Mouse (Mus musculus) midbrain, embryonic 16.5 days (tissue): ENCODE data around the gene C130074G19Rik. TPM values are rescaled to one million over a fixed set of nuclear protein-coding genes. Genes with fewer than 3 reads are reported as not detected.

ENCODE experiments used
- ATAC-seq: fragments of 200-750 bp; cut with Nextera tagmentation; 2 replicates; pipeline ENCODE4 v1.8.0; 2017; ENCODE audit warnings: moderate TSS enrichment
- H3K27ac ChIP-seq: fragments of 300-500 bp; sonication (generic); 2 replicates; pipeline ENCODE4 v1.5.1; 2014; ENCODE audit warnings: mild to moderate bottlenecking, low read length, mixed read lengths
- H3K27me3 ChIP-seq: fragments of 300-500 bp; sonication (generic); 2 replicates; pipeline ENCODE4 v1.6.1; 2014; ENCODE audit warnings: low read depth, low read length, mixed read lengths; ENCODE audit not compliant: control insufficient read depth, insufficient read depth
- H3K36me3 ChIP-seq: fragments of 300-500 bp; sonication (generic); 2 replicates; pipeline ENCODE4 v1.6.1; 2014; ENCODE audit warnings: mild to moderate bottlenecking, low read length, moderate library complexity, mixed read lengths; ENCODE audit not compliant: control insufficient read depth, insufficient read depth
- H3K4me1 ChIP-seq: fragments of 300-500 bp; sonication (generic); 2 replicates; pipeline ENCODE4 v1.6.1; 2014; ENCODE audit warnings: mild to moderate bottlenecking, low read length, mixed read lengths; ENCODE audit not compliant: control insufficient read depth, insufficient read depth
- H3K4me2 ChIP-seq: fragments of 300-500 bp; sonication (generic); 2 replicates; pipeline ENCODE4 v1.6.1; 2014; ENCODE audit warnings: mild to moderate bottlenecking, low read length, mixed read lengths
- H3K4me3 ChIP-seq: fragments of 300-500 bp; sonication (generic); 2 replicates; pipeline ENCODE4 v1.5.1; 2014; ENCODE audit warnings: low read depth, mild to moderate bottlenecking, low read length, moderate library complexity, mixed read lengths
- H3K9ac ChIP-seq: fragments of 300-500 bp; sonication (generic); 2 replicates; pipeline ENCODE4 v1.6.1; 2014; ENCODE audit warnings: low read depth, low read length, mixed read lengths
- H3K9me3 ChIP-seq: fragments of 300-500 bp; sonication (generic); replicated peaks from 2 replicates; pipeline ENCODE4 v1.6.1; 2014; ENCODE audit warnings: mild to moderate bottlenecking, low read length, mixed read lengths; ENCODE audit not compliant: control insufficient read depth, poor library complexity, severe bottlenecking
- WGBS: fragments of 180-500 bp; shearing (Covaris S2); extraction: QIAGEN DNeasy Blood & Tissue Kit; methylation state at CpG from one replicate; pipeline ENCODE4 v1.1.7; 2014; 5-methylcytosine and 5-hydroxymethylcytosine counted together
- polyA plus RNA-seq: library from polyadenylated mRNA; unstranded; fragments of >200 nt; fragmentation: Nextera tagmentation; extraction: Ambion mirVana; gene quantifications from 2 replicates; pipeline ENCODE4 v1.2.1, GENCODE M21; 2015

C130074G19Rik gene
- polyA plus RNA-seq, 1 experiment from 2014 or later: 0.83 TPM

DNA sequence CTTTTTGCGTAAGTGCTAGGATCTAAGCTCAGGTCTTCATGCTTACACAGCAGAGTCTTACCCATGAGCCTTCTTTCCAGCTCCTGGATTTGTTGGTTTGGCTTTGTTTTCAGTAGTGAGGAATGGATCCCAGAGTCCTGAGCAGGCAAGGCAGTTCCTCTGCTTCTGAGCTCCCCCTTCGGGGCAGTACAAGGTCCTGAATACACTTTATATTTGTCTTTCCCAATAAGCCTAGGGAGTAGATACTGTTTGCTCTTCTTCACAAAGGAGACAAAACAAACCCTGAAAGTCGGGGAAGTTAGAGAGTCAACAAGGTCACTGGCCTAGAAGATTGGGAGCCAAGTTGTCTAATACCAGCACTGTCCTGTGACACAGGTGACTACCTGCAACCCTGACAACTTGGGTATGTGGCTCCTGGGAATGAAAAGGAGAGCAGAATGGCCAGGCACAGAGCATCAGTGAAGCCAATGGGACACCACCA is 15.3 kb downstream of the C130074G19Rik start:
- Histone ChIP-seq H3K27ac (no peak overlapping the region), H3K4me1 (no peaks in the 10 kb centered on the region), H3K36me3 (no peaks in the 10 kb centered on the region), H3K27me3 (no peaks in the 10 kb centered on the region), H3K4me3 (no peak overlapping the region), H3K9ac (no peak overlapping the region), H3K9me3 (no peaks in the 10 kb centered on the region), H3K4me2 (no peak overlapping the region)
- WGBS: 71% methylated on average over 3 of the region's 3 CpGs
- ATAC-seq: no peak

DNA sequence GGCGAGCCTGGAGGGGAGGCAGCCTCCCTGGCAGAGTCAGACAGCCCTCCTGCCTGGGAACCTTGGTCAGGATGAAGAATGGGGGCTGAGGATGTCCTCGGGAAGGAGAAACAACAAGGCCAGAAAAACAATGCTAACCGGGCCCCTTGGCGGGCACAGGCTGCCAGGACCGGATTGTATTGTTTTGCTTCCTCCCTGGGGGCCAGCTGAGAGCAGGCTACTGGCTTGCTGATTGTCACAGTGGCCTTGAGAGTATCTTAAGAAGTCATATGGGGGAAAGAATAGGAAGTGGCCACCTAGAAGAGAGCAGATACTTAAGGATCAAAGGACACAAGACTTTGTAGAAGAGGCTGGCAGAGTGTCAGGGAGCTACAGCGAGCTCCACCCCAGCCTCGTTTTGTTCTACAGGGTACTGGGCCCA is 18.6 kb downstream of the C130074G19Rik start:
- no peak for ATAC-seq
- Histone ChIP-seq H3K4me2 (no peak overlapping the region), H3K36me3 (no peaks in the 10 kb centered on the region), H3K4me3 (no peak overlapping the region), H3K27ac (no peak overlapping the region), H3K27me3 (no peaks in the 10 kb centered on the region), H3K9ac (no peak overlapping the region), H3K4me1 (no peaks in the 10 kb centered on the region), H3K9me3 (no peaks in the 10 kb centered on the region)
- 23% methylated on average over 7 of the region's 7 CpGs for WGBS

DNA sequence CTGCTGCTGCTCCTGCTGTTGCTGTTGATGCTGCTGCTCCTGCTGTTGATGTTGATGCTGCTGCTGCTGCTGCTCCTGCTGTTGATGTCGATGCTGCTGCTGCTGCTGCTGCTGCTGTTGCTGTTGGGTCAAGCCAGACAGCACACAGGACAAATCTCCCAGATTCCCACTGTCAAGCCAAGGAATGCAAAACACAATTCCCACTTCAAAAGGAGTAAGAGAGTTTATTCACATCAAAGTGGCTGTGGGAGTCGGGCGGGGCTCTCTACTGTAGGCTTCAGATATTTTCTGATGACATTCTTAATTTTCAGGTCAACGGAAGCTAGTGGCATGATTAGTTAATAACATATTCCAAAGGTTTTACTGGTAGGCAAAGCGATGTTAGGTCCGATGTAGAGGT is 20.4 kb downstream of the C130074G19Rik start:
- no peak for ATAC-seq
- 84% methylated on average over 6 of the region's 6 CpGs for WGBS
- no peak overlapping the region for H3K9ac ChIP-seq
- H3K27me3 ChIP-seq: no peaks in the 10 kb centered on the region
- no peak overlapping the region for H3K4me2 ChIP-seq
- no peak overlapping the region for H3K4me3 ChIP-seq
- no peaks in the 10 kb centered on the region for H3K36me3 ChIP-seq
- no peak overlapping the region for H3K27ac ChIP-seq
- no peaks in the 10 kb centered on the region for H3K4me1 ChIP-seq
- no peaks in the 10 kb centered on the region for H3K9me3 ChIP-seq

DNA sequence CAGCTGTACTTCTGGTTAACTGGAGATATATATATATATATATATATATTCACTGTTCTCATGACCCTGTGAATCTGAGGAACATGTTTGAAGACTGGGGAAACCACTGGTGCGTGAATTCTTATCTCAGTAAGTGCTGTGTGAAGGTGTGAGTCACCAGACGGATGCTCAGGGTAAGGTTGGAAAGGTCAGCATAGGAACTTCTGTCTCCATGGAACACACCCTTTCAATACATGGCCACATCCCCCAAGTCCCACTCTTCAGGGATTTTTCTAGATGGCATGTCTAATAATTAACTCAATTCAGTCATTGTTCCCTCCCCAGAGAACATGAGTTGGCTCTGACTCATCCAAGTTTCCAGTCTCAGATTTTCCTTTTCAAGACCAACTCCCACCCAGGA is 21.5 kb downstream of the C130074G19Rik start:
- H3K27me3 ChIP-seq: no peaks in the 10 kb centered on the region
- no peak overlapping the region for H3K4me2 ChIP-seq
- no peaks in the 10 kb centered on the region for H3K9me3 ChIP-seq
- no peak overlapping the region for H3K27ac ChIP-seq
- no peaks in the 10 kb centered on the region for H3K36me3 ChIP-seq
- no peak overlapping the region for H3K4me3 ChIP-seq
- no peaks in the 10 kb centered on the region for H3K4me1 ChIP-seq
- no peak overlapping the region for H3K9ac ChIP-seq
- WGBS: 81% methylated on average over 2 of the region's 2 CpGs
- ATAC-seq: no peak

DNA sequence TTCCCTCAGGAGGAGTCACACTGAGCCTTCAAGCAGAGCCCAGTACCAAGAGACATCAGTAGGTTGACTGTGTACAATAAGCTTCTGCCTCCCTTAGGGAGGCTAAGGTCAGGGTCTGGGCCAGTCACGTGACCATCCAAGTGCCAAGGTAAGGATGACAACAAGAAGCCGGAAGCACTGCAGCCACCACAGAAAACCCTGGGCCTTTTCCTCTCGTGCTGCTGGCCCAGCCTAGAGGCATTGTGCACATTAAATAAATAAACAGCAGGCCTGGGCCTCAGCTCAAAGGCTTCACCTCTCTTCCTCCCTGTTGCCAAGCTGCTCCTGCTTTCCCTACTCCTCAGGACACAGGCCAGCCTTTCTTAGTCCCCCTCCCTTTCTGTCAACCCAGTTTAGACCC is 22.7 kb downstream of the C130074G19Rik start:
- H3K4me3 ChIP-seq: no peak overlapping the region
- no peak overlapping the region for H3K27ac ChIP-seq
- no peak overlapping the region for H3K9ac ChIP-seq
- ATAC-seq: no peak
- no peaks in the 10 kb centered on the region for H3K9me3 ChIP-seq
- H3K4me2 ChIP-seq: no peak overlapping the region
- no peaks in the 10 kb centered on the region for H3K27me3 ChIP-seq
- no peaks in the 10 kb centered on the region for H3K36me3 ChIP-seq
- H3K4me1 ChIP-seq: no peaks in the 10 kb centered on the region
- WGBS: 65% methylated on average over 3 of the region's 3 CpGs

DNA sequence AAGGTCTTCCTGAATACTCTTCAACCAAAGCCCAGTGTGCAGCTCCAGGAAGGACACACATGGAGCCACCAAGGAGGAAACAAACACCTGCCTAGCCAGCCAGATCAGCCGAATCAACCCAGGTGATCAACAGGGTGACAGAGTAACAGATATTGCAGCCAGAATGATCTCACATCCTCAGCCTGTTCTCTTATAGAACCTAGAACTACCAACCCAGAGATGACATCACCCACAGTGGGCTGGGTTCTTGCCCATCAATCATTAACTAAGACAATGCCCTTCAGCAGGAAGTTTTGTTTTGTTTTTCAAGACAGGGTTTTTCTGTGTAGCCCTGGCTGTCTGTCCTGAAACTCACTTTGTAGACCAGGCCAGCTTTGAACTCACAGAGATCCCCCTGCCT is 24.8 kb downstream of the C130074G19Rik start:
- no peak overlapping the region for H3K4me3 ChIP-seq
- no peak overlapping the region for H3K9ac ChIP-seq
- ATAC-seq: no peak
- 83% methylated on average over 1 of the region's 1 CpGs for WGBS
- H3K9me3 ChIP-seq: no peaks in the 10 kb centered on the region
- no peak overlapping the region for H3K27ac ChIP-seq
- H3K36me3 ChIP-seq: no peaks in the 10 kb centered on the region
- no peaks in the 10 kb centered on the region for H3K4me1 ChIP-seq
- H3K4me2 ChIP-seq: no peak overlapping the region
- H3K27me3 ChIP-seq: no peaks in the 10 kb centered on the region

DNA sequence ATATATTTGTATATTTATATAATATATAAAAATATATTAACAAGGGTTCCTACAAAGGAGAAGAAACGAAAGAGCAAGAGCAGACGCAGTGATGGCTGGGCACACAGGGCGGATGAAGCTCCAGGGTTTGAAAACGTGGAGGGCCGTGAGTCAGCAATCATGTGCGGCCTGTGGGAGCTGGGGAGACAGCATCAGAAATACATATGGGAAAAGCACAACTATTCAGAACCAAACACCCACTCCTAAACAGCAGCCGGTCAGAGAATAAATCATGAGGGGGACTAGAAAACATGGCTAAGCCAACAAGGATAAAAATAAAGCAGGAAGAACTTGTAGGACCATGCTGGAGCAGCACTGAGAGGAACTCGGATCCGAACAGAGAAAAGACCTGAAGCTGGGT is 25.8 kb downstream of the C130074G19Rik start:
- H3K9me3 ChIP-seq: no peaks in the 10 kb centered on the region
- no peak overlapping the region for H3K9ac ChIP-seq
- no peaks in the 10 kb centered on the region for H3K36me3 ChIP-seq
- ATAC-seq: no peak
- no peak overlapping the region for H3K27ac ChIP-seq
- H3K4me3 ChIP-seq: no peak overlapping the region
- H3K27me3 ChIP-seq: no peaks in the 10 kb centered on the region
- H3K4me1 ChIP-seq: peaks cover under 1% of the 10 kb centered on the region; the same call in 1 of the 2 replicates
- 91% methylated on average over 9 of the region's 9 CpGs for WGBS
- H3K4me2 ChIP-seq: no peak overlapping the region

DNA sequence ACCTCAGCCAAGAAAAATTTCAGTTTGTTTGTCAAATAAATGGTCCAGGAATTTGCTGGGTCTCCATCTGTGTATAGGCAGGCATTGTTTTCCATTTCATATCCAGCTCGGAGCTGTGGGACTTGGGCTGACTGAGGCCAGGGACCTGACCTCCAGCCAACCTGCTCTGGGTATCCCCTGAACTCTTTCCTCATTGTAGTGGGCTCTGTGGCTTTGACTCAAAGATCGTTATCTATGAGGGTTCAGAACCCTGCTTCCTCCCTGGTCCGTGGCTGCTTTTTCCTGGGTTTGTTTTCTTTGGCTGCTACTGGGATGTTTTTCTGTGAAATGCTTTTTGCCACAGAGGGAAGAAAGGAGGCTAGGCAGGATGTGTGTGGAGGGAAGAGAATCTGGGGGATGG is 29.1 kb downstream of the C130074G19Rik start:
- Histone ChIP-seq H3K36me3 (no peaks in the 10 kb centered on the region), H3K27me3 (peaks cover 4% of the 10 kb centered on the region; the same call in 1 of the 2 replicates), H3K4me3 (no peak overlapping the region), H3K4me1 (peaks cover 5% of the 10 kb centered on the region; the same call in 1 of the 2 replicates), H3K27ac (no peak overlapping the region), H3K4me2 (no peak overlapping the region), H3K9ac (no peak overlapping the region), H3K9me3 (no peaks in the 10 kb centered on the region)
- 75% methylated on average over 3 of the region's 3 CpGs for WGBS
- ATAC-seq: no peak

DNA sequence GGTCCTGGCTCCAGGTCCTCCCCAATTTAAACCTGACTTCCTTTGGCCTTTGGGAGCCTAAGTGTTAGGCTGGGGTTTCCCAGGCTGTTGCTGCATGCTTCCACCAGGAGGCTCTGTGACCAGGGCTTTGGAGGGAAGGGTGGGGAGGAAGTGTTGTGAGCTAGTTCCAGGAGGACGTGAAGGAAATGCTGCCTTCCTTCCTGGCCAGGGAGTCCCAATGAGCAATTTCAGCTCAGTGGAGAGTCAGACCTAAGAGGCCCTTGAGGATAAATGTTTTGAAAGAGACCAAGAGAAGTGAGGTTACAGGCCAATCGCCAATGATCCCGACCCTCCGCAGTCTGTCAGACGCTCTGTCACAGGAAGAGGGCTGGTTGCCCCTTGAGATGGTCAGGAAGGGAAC is 29.7 kb downstream of the C130074G19Rik start:
- Histone ChIP-seq H3K36me3 (no peaks in the 10 kb centered on the region), H3K27ac (no peak overlapping the region), H3K4me2 (0 out of 2 replicates have a peak overlapping the region, but pooled peaks have one; percentile 13), H3K4me1 (peaks cover 5% of the 10 kb centered on the region; the same call in 1 of the 2 replicates), H3K27me3 (peaks cover 4% of the 10 kb centered on the region), H3K9me3 (no peaks in the 10 kb centered on the region), H3K4me3 (no peak overlapping the region), H3K9ac (no peak overlapping the region)
- ATAC-seq: no peak
- WGBS: 37% methylated on average over 5 of the region's 5 CpGs
